Mouse (Mus musculus): ENCODE data around the gene Cdc25b.

- TF ChIP-seq POLR2A (IDR thresholded peaks at IDR 0.05; ENCODE audit: low read depth, low read length) = no peak
- TF ChIP-seq CTCF (IDR thresholded peaks at IDR 0.05; ENCODE audit: borderline replicate concordance, insufficient read depth, low read length) = no peak
These were observed 35.8 kb downstream of the Cdc25b start for GRCm38 (mm10) chr2:131222562-131222961.
